Mouse (Mus musculus): ENCODE results near the gene Cryba4.
A peak's percentile ranks its signal among the peaks of the same experiment; 100 is the strongest.

Cryba4 gene

GRCm38 (mm10) chr5:112237866-112238570 is 14.3 kb downstream of the Cryba4 start:
- DNase-seq (ENCODE audit: low spot score in 2 of 2): no peak

GRCm38 (mm10) chr5:112237439-112237838 is 14.9 kb downstream of the Cryba4 start:
- no peak for DNase-seq (ENCODE audit: low spot score in 2 of 2)

GRCm38 (mm10) chr5:112236631-112237030 is 15.7 kb downstream of the Cryba4 start:
- DNase-seq (ENCODE audit: low spot score in 2 of 2): no peak

DNA sequence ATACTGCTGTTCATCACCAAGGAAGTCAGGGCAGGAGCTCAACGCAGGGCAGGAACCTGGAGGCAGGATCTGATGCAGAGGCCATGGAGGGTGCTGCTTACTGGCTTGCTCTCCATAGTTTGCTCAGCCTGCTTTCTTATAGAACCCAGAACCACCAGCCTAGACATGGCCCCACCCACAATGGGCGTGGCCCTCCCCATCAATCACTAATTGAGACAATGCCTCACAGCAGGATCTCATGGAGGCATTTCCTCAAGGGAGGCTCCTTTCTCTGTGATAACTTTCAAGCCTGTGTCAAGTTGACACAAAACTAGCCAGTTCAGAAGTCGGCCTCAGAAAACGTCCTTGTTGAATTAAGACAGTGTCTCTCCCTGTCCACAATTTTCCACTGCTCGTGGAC is 16.5 kb downstream of the Cryba4 start:
- no peak for DNase-seq (ENCODE audit: low spot score in 2 of 2)

DNA sequence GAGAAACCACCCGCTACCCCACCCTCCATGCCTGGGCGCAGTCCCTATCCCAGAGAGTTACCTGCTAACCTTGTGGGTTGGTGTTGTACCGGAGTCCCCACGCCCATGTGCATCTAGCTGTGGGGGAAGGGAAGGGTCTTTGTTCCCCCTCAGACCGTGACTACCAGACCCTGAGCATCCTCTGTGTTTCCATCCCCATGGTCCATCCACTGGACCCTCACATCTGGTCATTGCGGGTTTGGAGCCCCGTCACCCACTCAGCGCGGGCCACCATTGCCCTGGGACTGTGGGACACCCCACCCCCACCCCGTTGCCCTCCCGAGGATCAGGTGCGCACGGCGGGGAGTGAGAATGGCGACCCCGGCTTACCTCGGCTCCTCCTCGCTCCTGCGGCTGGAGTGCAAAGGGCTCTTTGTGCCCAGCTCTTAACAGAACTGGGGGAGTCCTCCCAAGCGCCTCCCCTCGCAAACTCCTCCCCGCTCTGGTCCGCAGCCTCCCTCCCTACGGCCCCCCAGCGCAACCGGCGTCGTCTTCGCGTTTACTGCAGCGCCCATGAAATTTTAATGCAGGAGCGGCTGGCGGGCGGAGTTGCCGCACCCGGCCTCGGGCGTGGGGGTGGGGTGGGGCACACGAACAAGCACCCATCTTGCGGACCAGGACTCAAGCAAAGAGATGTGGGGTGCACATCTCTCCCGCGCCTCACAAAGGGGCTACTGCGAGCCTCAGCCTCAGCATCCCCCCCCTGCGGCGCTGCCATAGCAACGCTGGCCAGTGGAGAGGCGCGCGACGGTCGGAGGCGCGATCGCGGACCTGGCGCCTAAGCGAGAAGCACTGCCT is 23.9 kb downstream of the Cryba4 start:
- peak; percentile 49 to 55 for DNase-seq (ENCODE audit: low spot score in 2 of 2)

DNA sequence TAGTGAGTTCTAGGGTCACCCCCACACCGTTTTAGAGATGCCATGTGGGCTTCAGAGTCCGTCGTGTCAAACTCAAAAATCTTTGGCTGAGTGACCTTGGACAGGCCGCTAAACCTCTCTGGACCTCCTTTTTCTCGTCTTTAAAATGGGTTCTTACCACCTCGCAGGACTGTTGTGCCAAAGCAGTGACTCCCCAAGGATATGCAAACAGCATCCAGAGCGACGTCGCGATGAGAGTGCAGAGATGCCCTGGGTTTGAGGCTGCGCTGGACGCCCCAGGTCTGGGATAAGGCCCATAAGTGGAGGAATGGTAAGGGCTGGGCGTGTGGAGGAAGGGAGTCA is 24.4 kb downstream of the Cryba4 start:
- DNase-seq (ENCODE audit: low spot score in 2 of 2): no peak

- DNase-seq (ENCODE audit: low spot score in 2 of 2): peak in 1 of 2 experiments; percentile 30
Observed at GRCm38 (mm10) chr5:112227354-112227753, 25.0 kb downstream of the Cryba4 start.

- DNase-seq (ENCODE audit: low spot score in 2 of 2): no peak
Observed at GRCm38 (mm10) chr5:112225591-112225990, 26.7 kb downstream of the Cryba4 start.

DNA sequence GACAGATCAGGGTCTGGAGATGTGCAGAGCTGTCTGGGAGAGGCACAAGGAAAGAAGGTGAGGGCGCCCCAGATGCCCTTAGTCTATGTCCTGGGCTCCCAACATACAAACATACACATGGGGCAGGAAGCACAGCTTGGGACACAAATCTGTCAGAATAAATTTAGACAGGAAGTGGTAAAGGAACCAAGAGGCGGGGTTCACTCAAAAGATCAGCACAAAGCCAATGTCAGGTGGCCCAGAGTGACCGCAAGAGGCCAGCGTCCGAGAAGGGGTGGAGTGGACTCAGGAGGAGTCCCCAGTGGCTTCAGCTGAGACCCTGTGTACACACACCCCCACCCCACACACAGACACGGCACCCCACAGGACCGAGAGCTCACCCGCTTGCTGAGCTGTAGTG is 32.1 kb downstream of the Cryba4 start:
- DNase-seq (ENCODE audit: low spot score in 2 of 2): no peak

- DNase-seq (ENCODE audit: low spot score in 2 of 2): no peak
Observed at GRCm38 (mm10) chr5:112219398-112219797, 32.9 kb downstream of the Cryba4 start.

DNA sequence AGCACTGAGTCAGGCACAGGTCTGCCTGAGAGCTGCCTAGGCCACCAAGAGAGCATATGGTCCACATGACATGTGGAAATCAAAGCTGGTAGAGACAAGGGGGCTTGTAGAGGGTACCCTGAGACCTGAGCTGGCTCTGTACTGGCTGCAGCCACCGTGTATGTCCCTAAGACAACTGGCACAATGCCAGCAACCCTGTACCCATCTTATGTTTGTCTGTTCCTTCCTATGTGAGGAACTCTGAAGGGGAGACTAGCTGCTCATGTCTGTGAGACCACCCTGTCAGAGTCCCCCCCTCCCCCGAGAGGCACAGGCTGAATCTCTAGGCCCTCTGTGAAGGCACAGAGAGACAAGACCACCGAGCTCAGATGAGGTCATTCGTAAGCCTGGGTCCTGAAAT is 33.6 kb downstream of the Cryba4 start:
- DNase-seq (ENCODE audit: low spot score in 2 of 2): no peak

DNA sequence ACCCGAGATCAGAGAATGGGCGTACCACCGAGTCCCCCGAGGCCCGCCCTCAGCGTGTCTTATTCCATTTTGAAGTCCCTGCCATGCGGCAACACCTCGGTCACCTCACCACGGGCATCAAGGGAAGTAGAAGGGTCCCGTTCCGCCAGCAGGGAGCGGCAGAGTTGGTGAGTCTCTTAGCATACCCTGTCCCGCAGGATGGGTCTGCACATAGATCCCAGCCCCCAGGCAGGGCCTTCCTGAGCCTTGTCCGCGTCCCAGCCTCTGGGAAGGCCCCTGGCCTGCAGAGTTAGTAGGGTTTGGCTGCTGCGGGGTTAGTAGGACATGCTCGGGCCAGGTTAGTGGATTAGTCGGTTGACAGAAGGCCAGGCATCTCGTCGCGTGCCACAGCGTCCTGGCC is 35.3 kb downstream of the Cryba4 start:
- no peak for DNase-seq (ENCODE audit: low spot score in 2 of 2)

DNA sequence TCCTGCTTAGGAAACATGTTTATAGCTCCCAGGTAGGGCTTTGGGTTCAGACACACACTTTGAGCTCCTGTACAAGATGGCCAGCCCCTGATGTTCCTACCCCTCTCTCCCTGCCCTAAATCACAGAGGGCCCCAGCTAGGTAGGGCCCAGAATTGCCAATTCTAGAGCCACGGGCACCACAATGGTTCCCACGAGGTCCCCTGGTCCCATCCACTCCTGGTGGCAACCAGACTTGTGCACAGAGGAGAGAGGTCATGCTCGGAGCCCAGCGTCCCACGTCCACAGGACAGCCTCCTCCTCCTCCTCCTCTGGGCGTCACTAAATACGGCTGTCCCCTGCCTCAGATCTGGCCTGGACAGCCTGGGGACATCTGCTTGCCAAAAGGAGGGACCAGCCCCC is 36.0 kb downstream of the Cryba4 start:
- no peak for DNase-seq (ENCODE audit: low spot score in 2 of 2)

DNA sequence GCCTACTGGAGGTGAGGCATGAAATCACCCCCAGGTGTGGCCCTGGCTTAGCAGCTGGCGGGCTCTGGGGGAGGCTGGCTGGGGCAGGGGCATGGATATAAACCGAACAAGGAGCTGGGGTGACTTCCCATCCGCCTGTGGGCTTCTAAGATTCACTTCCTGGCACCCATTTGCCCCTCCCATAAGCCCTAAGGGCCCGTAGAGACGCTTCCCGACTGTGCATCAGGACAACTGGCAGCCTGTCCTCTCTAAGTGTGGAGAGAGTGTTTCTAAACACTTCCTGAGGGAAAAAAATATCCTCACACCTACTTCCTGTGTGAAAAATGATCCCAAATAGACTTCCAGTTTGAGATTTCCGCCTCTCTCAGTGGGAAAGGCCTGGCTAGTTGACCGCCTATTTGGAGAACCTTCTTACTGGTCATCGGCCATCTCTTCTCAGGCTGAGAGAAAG is 36.5 kb downstream of the Cryba4 start:
- DNase-seq (ENCODE audit: low spot score in 2 of 2): peak in 1 of 2 experiments; percentile 30

DNA sequence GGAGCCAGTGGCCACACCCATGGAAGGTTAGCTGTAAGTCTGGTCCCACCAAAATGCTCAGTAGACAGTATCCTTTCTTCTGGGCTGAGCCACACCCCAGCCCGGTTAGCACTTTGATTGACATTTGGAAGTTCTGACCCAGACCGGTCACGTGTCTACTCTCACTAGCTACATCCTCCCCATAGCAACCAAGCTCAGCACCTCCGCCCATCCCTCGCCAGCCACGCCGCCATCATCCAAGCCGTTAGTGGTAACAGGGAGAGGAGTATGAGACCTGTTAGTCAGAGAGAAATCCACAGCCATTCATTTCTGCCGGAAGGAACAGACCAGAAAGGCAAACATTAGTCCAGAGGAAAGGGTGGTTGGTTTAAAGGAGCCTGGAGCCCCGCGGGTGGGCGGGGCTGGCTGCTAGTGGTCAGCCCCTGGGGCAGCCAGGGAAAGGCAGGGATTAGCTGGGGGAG is 37.0 kb downstream of the Cryba4 start:
- peak; percentile 40 to 45 for DNase-seq (ENCODE audit: low spot score in 2 of 2)

DNA sequence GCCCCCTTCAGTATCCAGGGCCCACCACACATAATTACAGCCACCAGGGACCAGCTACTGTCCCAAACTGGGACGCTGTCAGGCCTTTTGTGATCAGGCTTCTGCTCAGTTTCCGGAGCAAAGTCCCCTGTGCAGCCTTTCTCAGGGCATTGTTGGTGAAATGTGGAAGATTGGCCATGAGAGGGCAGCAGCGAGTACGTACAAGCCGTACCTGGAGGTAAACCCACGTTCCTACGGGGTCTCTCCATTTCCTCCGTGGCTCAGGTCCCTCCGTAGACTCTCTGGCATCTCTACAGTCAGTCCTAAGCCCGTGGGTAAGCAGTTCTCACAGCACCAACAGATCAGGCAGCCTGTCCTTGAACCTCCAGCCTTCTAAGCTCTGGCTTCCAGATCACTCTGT is 37.9 kb downstream of the Cryba4 start:
- peak; percentile 64 to 65 for DNase-seq (ENCODE audit: low spot score in 2 of 2)

- peak in 1 of 2 experiments; percentile 23 for DNase-seq (ENCODE audit: low spot score in 2 of 2)
Observed at GRCm38 (mm10) chr5:112213331-112214240, 38.7 kb downstream of the Cryba4 start.

DNA sequence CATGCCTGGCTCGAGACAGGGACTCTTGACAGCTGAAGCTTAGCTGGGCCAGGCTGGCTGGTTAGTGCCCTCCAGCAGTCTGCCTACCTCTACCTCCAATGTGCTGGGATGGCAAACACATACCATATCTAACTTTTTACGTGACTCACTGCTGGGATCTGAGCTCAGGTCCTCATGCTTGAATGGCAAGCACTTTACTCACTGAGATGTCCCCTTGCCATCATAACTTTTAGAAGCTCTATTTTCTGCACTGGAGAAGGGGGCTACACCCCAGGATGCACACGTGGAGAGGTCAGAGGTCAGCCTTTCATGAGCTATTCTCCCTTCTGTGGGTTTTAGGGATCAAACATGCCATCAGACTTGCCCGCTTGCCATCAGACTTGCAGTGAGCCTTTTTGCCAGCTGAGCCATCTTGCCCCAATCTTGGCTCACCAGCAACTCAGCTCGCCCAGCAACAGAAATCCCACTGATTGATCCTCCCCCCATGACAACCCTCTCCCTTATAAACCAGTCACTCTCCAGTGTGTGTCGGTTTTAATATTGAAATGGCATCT is 39.5 kb downstream of the Cryba4 start:
- DNase-seq (ENCODE audit: low spot score in 2 of 2): no peak

- no peak for DNase-seq (ENCODE audit: low spot score in 2 of 2)
Observed at GRCm38 (mm10) chr5:112211911-112212310, 40.4 kb downstream of the Cryba4 start.

- DNase-seq (ENCODE audit: low spot score in 2 of 2): peak; percentile 36 to 46
Observed at GRCm38 (mm10) chr5:112210104-112210503, 42.2 kb downstream of the Cryba4 start.

DNA sequence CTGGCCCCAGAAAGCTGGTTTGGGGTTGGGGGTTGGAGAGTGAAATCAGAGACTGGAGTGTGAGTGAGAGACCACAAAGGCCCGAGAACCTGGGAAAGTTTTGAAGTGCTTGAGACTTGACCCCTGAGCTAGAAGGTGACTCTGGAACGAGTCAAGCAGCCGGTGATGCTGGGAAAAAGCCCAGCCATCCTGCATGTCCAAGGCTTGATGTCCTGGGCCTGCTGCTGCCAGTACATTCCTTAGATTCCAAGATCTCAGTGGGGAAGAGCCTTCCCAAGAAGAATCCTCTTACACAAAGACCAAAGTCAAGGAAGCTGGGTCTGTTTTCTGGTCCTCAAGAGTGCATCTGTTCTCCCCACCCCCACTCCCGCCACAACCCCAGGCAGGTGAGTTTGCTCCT is 44.0 kb downstream of the Cryba4 start:
- DNase-seq (ENCODE audit: low spot score in 2 of 2): no peak

Data from frontal cortex, postnatal 25 days (tissue).